Mouse (Mus musculus) liver, adult 2 months (tissue): ENCODE results near the gene Cdkn1b. TPM values are rescaled to one million over a fixed set of nuclear protein-coding genes. Genes with fewer than 3 reads are reported as not detected.

Experiments
- DNase-seq: peaks from one replicate; pipeline ENCODE4 v3.0.0-alpha.2; 2011; ENCODE audit warnings: low read depth, low spot score; ENCODE audit errors: extremely low read depth
- H3K27ac ChIP-seq: fragments of 200-500 bp; replicated peaks from 2 replicates; pipeline ENCODE4 v1.5.1; 2012; ENCODE audit warnings: low read depth, mild to moderate bottlenecking, control low read depth, inconsistent platforms, low read length; ENCODE audit not compliant: insufficient read depth
- H3K27me3 ChIP-seq: fragments of 200-500 bp; 2 replicates; pipeline ENCODE4 v1.6.1; 2012; ENCODE audit warnings: mild to moderate bottlenecking, moderate library complexity, low read length, inconsistent platforms; ENCODE audit not compliant: control insufficient read depth, insufficient read depth
- H3K36me3 ChIP-seq: fragments of 200-500 bp; 2 replicates; pipeline ENCODE4 v1.6.1; 2012; ENCODE audit warnings: low read length, inconsistent platforms; ENCODE audit not compliant: control insufficient read depth, insufficient read depth
- H3K4me1 ChIP-seq: fragments of 200-500 bp; 2 replicates; pipeline ENCODE4 v1.6.1; 2011; ENCODE audit warnings: low read length; ENCODE audit not compliant: control insufficient read depth, insufficient read depth
- H3K4me3 ChIP-seq: fragments of 200-500 bp; 2 replicates; pipeline ENCODE4 v1.5.1; 2011; ENCODE audit warnings: low read depth, mild to moderate bottlenecking, control low read depth, low read length, moderate library complexity; ENCODE audit not compliant: insufficient read depth
- H3K79me2 ChIP-seq: fragments of 200-500 bp; 2 replicates; pipeline ENCODE4 v1.6.1; 2012; ENCODE audit warnings: inconsistent platforms, mild to moderate bottlenecking, low read length, moderate library complexity; ENCODE audit not compliant: control insufficient read depth, insufficient read depth
- H3K9ac ChIP-seq: fragments of 200-500 bp; 2 replicates; pipeline ENCODE4 v1.6.1; 2012; ENCODE audit warnings: low read depth, mild to moderate bottlenecking, control low read depth, inconsistent platforms, low read length
- CTCF ChIP-seq: fragments of 200-500 bp; IDR thresholded peaks from 2 replicates; pipeline ENCODE4 v1.5.1; 2011; ENCODE audit warnings: low read depth, low read length, control low read depth
- POLR2A ChIP-seq: fragments of 200-500 bp; IDR thresholded peaks from 2 replicates; pipeline ENCODE4 v1.6.1; 2011; ENCODE audit warnings: low read length, control low read depth; ENCODE audit not compliant: insufficient read depth; ENCODE audit errors: extremely low read depth
- WGBS: fragments of 180-500 bp; shearing (Covaris S2); methylation state at CpG from one replicate; pipeline ENCODE4 v1.1.7; 2018; 5-methylcytosine and 5-hydroxymethylcytosine counted together
- polyA plus RNA-seq: library from polyadenylated mRNA; depleted of rRNA; stranded (reverse); fragments of >200 nt; gene quantifications from 2 replicates; pipeline ENCODE4 v1.2.3, GENCODE M21; 2012
- total RNA-seq: library from RNA; depleted of rRNA; stranded (reverse); fragments of >200 nt; gene quantifications from 2 replicates; pipeline ENCODE4 v1.2.3, GENCODE M21; 2014

Gene Cdkn1b
- total and polyA plus RNA-seq, 2 experiments = 7.1 to 16.2 TPM

- Histone ChIP-seq H3K27me3 (no peaks in the 10 kb centered on the region), H3K4me1 (no peaks in the 10 kb centered on the region), H3K4me3 (no peak overlapping the region), H3K79me2 (no peaks in the 10 kb centered on the region), H3K36me3 (no peaks in the 10 kb centered on the region), H3K9ac (no peak overlapping the region), H3K27ac (no peak overlapping the region)
- DNase-seq = no peak
- 86% methylated on average over 10 of the region's 10 CpGs for WGBS
- no peak for TF ChIP-seq POLR2A
- TF ChIP-seq CTCF = no peak
These were observed 16.0 kb upstream of the Cdkn1b start for GRCm38 (mm10) chr6:134903891-134904884.

DNA sequence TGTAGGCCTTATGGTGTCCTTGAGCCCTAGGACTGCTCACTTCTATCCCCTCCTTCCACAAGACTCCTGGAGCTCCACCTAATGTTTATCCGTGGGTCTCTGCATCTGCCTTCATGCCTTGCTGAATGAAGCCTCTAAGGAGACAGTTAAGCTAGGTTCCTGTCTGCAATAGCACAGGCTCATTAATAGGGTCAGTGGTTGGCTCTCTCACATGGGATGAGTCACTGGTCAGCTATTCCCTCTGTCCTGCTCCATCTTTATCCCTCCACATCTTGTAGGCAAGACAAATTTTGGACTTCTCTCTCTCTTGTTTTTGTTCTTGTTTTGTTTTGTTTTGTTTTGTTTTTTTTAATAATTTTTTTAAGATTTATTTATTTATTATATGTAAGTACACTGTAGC lies 14.4 kb upstream of the Cdkn1b start:
- Histone ChIP-seq H3K27me3 (no peaks in the 10 kb centered on the region), H3K79me2 (no peaks in the 10 kb centered on the region), H3K4me1 (no peaks in the 10 kb centered on the region), H3K27ac (no peak overlapping the region), H3K36me3 (no peaks in the 10 kb centered on the region), H3K9ac (no peak overlapping the region), H3K4me3 (no peak overlapping the region)
- WGBS = 88% methylated on average over 1 of the region's 1 CpGs
- TF ChIP-seq CTCF (no peak), POLR2A (no peak)
- no peak for DNase-seq

GRCm38 (mm10) chr6:134914523-134914922 lies 5.7 kb upstream of the Cdkn1b start:
- Histone ChIP-seq H3K36me3 (no peaks in the 10 kb centered on the region), H3K27ac (no peak overlapping the region), H3K4me1 (peaks cover 2% of the 10 kb centered on the region; the same call in 1 of the 2 replicates), H3K9ac (no peak overlapping the region), H3K79me2 (no peaks in the 10 kb centered on the region), H3K4me3 (no peak overlapping the region), H3K27me3 (no peaks in the 10 kb centered on the region)
- no peak for TF ChIP-seq POLR2A
- TF ChIP-seq CTCF = no peak
- no peak for DNase-seq
- WGBS = 94% methylated on average over 5 of the region's 5 CpGs

DNA sequence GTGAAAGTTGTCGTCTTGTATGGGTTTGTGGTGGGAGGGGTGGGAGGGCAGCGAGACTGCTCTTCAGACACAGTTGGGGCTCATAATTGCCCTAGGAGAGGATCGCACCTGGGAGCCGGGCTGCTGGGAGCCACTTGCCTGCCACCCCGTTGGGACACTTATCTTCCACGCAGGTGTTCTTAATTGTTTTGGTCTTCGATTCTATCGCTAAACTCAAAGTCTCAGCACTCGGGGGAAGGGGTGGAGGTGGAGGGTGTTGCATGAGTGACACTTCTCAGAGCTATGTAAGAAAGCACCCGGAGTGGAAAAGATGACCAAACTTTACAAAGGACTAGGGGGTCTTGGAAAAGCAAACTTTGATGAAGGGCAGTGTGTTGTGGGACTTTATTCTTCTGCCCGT lies 3.6 kb upstream of the Cdkn1b start:
- TF ChIP-seq POLR2A = no peak
- TF ChIP-seq CTCF = no peak
- DNase-seq = no peak
- no peak overlapping the region for H3K27ac ChIP-seq
- H3K27me3 ChIP-seq = no peaks in the 10 kb centered on the region
- 11% methylated on average over 11 of the region's 11 CpGs for WGBS
- H3K4me1 ChIP-seq = peaks cover 3% of the 10 kb centered on the region
- no peaks in the 10 kb centered on the region for H3K36me3 ChIP-seq
- H3K4me3 ChIP-seq = peak overlapping the region; percentile 48
- H3K79me2 ChIP-seq = peaks cover 5% of the 10 kb centered on the region; the same call in 1 of the 2 replicates
- H3K9ac ChIP-seq = peak overlapping the region; percentile 28

DNA sequence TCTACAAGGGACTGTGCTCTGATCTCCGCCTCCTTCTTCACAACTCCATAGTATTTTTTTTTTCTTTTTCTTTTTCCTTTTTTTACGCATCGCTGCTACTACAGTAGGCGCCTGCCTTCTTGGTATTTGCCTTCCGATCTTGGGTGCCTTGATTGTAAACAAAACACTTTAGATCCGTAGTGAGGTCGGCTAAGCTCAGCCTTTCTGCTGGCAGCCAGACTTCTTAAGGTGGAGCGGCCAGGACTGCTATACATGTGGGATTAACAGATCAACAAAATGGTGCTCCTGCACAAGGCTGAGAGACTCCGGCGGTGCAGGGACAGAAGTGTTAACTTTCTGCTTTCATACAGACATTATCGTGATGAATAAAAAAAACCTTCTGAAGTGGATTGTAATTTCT lies 3.1 kb upstream of the Cdkn1b start:
- H3K36me3 ChIP-seq = peaks cover 2% of the 10 kb centered on the region; the same call in 1 of the 2 replicates
- H3K4me1 ChIP-seq = peaks cover 5% of the 10 kb centered on the region
- DNase-seq = peak; percentile 42
- H3K4me3 ChIP-seq = peak overlapping the region; percentile 48
- H3K9ac ChIP-seq = peak overlapping the region; percentile 6
- H3K27ac ChIP-seq = no peak overlapping the region
- no peak for TF ChIP-seq CTCF
- no peak for TF ChIP-seq POLR2A
- no peaks in the 10 kb centered on the region for H3K27me3 ChIP-seq
- peaks cover 9% of the 10 kb centered on the region; the same call in 1 of the 2 replicates for H3K79me2 ChIP-seq
- WGBS = 26% methylated on average over 11 of the region's 11 CpGs

DNA sequence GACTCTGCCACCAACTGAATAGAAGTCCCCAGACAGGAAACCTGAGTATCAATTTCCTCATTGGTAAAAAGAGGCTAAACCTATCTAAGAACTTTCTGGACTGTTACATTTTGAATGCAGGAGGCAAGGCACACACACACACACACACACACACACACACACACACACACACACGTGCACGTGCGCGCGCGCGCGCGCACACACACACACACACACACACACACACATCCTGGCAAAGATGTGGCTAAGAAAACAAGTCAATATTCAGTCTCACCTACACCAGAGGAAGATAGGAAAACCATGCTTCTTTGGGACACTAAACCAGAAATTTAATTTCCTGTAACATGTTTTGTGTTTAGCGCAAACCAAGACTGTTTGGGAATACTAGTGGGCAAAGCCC lies 1.4 kb upstream of the Cdkn1b start:
- Histone ChIP-seq H3K27me3 (no peaks in the 10 kb centered on the region), H3K4me3 (no peak overlapping the region)
- whole genome bisulfite sequencing = 82% methylated on average over 10 of the region's 10 CpGs

More for the DNA sequence above, 1.4 kb upstream of the Cdkn1b start:
- no peak for DNase-seq
- TF ChIP-seq CTCF (no peak), POLR2A (no peak)
- Histone ChIP-seq H3K27ac (no peak overlapping the region), H3K9ac (no peak overlapping the region), H3K36me3 (peaks cover 8% of the 10 kb centered on the region; the same call in 1 of the 2 replicates), H3K4me1 (peaks cover 5% of the 10 kb centered on the region), H3K79me2 (peaks cover 9% of the 10 kb centered on the region; the same call in 1 of the 2 replicates)
